Mouse (Mus musculus): ENCODE data around the gene Cers6.

GRCm38 (mm10) chr2:68932656-68933055 is 71.4 kb downstream of the Cers6 start:
- TF ChIP-seq POLR2A (IDR thresholded peaks at IDR 0.05; ENCODE audit: control insufficient read depth, low read depth, low read length) = no peak
- no peak for TF ChIP-seq CTCF (IDR thresholded peaks at IDR 0.05; ENCODE audit: control insufficient read depth, insufficient read depth, insufficient replicate concordance, low read depth, low read length)
